Mouse (Mus musculus): Measurements from ENCODE around the gene Cdkl5. TPM values are rescaled to one million over a fixed set of nuclear protein-coding genes. Genes with fewer than 3 reads are reported as not detected.

Cdkl5 gene
- polyA plus RNA-seq, 1 experiment from 2014 or later: 4.8 TPM

DNA sequence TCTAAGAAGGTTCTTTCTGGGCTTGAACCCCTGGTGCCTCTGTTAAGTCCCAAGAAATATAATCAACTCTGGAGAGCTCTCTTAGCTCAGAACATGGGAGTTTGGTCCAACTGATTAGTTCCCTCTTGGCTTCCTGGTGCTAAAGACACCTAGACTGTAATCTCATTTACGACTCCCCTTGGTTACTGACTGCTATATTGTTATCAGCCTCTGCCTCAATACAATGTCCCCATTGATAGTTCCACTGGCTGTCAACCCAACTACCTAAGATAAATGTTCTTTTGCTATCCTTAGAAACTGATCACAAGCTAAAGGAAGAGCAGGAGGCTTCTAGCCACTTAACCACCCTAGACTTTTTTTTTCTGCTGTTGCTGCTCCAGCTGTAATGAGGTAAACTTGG is 102.4 kb downstream of the Cdkl5 start:
- Histone ChIP-seq H3K27me3 (ENCODE audit: control insufficient read depth, insufficient read depth, low read length) (peaks cover 17% of the 10 kb centered on the region), H3K4me2 (no peak overlapping the region), H3K4me3 (ENCODE audit: low read depth, low read length) (no peak overlapping the region), H3K27ac (ENCODE audit: low read depth, low read length) (no peak overlapping the region), H3K36me3 (ENCODE audit: control insufficient read depth, insufficient read depth, low read length) (no peaks in the 10 kb centered on the region), H3K4me1 (ENCODE audit: control insufficient read depth, insufficient read depth, low read length) (no peaks in the 10 kb centered on the region), H3K9ac (ENCODE audit: low read length) (no peak overlapping the region), H3K9me3 (ENCODE audit: control insufficient read depth, low read length) (no peaks in the 10 kb centered on the region)
- DNase-seq (ENCODE audit: low spot score, missing footprints) (no peak), ATAC-seq (ENCODE audit: low FRiP score) (no peak)
- WGBS: 72% methylated on average over 1 of the region's 1 CpGs

DNA sequence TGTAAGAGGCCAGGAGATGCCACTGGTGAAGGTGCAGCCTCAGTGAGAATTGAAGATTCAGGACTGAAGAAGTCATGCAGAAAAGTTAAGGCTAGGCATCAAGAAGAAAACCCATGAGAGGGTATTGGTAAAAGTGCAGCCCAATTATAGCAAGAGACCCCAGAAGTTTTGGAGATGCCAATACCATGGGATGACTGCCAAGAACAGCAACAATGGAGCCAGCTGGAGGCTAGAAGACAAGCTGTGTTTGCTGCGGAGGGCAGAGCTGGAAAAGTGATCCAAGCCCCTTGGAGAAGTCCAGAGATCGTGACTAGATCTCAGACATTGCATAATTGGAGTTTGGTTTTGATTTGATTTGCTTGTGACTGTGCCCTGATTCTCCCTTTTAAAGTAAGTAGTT is 108.2 kb downstream of the Cdkl5 start:
- H3K27ac ChIP-seq (ENCODE audit: low read depth, low read length): no peak overlapping the region
- H3K9me3 ChIP-seq (ENCODE audit: control insufficient read depth, low read length): no peaks in the 10 kb centered on the region
- no peak for ATAC-seq (ENCODE audit: low FRiP score)
- DNase-seq (ENCODE audit: low spot score, missing footprints): no peak
- no peak overlapping the region for H3K4me3 ChIP-seq (ENCODE audit: low read depth, low read length)
- 78% methylated on average over 2 of the region's 2 CpGs for WGBS
- H3K4me2 ChIP-seq: no peak overlapping the region
- H3K36me3 ChIP-seq (ENCODE audit: control insufficient read depth, insufficient read depth, low read length): no peaks in the 10 kb centered on the region
- peaks cover 9% of the 10 kb centered on the region for H3K27me3 ChIP-seq (ENCODE audit: control insufficient read depth, insufficient read depth, low read length)
- no peak overlapping the region for H3K9ac ChIP-seq (ENCODE audit: low read length)
- no peaks in the 10 kb centered on the region for H3K4me1 ChIP-seq (ENCODE audit: control insufficient read depth, insufficient read depth, low read length)

DNA sequence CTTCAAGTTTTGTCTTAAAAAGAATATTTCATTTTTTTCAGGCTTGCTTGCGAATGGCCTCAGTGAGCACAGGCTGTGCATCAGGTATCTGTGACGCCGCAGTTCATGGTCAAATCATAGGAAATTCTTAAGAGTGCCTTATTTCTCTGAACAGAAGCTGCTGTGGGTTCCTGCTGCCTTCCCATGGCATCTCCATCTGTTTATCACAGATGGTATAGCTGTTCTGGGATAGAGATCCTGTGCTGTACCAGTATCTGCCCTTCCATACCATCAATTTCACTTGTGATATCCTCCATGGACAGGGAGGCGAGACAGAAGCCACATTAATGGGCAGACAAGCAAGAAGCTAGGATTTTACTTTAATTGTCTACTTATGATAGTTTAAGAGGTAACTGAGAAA is 127.9 kb downstream of the Cdkl5 start:
- no peaks in the 10 kb centered on the region; the same call in 1 of the 2 replicates for H3K4me1 ChIP-seq (ENCODE audit: control insufficient read depth, insufficient read depth, low read length)
- no peak overlapping the region for H3K9ac ChIP-seq (ENCODE audit: low read length)
- H3K9me3 ChIP-seq (ENCODE audit: control insufficient read depth, low read length): no peaks in the 10 kb centered on the region
- no peak for ATAC-seq (ENCODE audit: low FRiP score)
- no peak overlapping the region for H3K4me3 ChIP-seq (ENCODE audit: low read depth, low read length)
- H3K36me3 ChIP-seq (ENCODE audit: control insufficient read depth, insufficient read depth, low read length): no peaks in the 10 kb centered on the region
- H3K27me3 ChIP-seq (ENCODE audit: control insufficient read depth, insufficient read depth, low read length): peaks cover 4% of the 10 kb centered on the region
- WGBS: 90% methylated on average over 4 of the region's 4 CpGs
- no peak for DNase-seq (ENCODE audit: low spot score, missing footprints)
- H3K27ac ChIP-seq (ENCODE audit: low read depth, low read length): no peak overlapping the region
- H3K4me2 ChIP-seq: no peak overlapping the region

DNA sequence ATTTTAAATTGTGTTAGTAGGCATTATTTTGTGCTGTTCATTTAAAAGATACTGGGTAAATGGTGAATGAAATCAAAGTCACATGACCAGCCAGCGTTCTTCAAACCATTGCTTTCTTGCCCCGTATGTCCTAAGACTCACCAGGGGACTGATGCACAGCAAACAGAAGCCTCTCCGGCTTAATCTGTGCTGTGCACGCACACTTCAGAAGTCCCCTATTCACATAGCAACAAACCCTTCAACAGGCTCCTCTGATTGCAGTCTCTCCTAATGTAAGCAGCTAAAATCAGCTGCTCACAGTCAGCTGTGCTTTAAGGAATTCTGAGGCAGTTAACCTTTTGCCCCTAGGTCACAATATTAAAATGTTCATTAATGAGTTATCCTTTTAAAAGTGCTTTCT is 129.5 kb downstream of the Cdkl5 start:
- Histone ChIP-seq H3K27me3 (ENCODE audit: control insufficient read depth, insufficient read depth, low read length) (peaks cover 4% of the 10 kb centered on the region), H3K9me3 (ENCODE audit: control insufficient read depth, low read length) (no peaks in the 10 kb centered on the region), H3K9ac (ENCODE audit: low read length) (no peak overlapping the region), H3K27ac (ENCODE audit: low read depth, low read length) (no peak overlapping the region), H3K4me1 (ENCODE audit: control insufficient read depth, insufficient read depth, low read length) (no peaks in the 10 kb centered on the region; the same call in 1 of the 2 replicates), H3K36me3 (ENCODE audit: control insufficient read depth, insufficient read depth, low read length) (no peaks in the 10 kb centered on the region), H3K4me2 (no peak overlapping the region), H3K4me3 (ENCODE audit: low read depth, low read length) (no peak overlapping the region)
- WGBS: 32% methylated on average over 4 of the region's 4 CpGs
- peak; percentile 88 for ATAC-seq (ENCODE audit: low FRiP score)
- no peak for DNase-seq (ENCODE audit: low spot score, missing footprints)

DNA sequence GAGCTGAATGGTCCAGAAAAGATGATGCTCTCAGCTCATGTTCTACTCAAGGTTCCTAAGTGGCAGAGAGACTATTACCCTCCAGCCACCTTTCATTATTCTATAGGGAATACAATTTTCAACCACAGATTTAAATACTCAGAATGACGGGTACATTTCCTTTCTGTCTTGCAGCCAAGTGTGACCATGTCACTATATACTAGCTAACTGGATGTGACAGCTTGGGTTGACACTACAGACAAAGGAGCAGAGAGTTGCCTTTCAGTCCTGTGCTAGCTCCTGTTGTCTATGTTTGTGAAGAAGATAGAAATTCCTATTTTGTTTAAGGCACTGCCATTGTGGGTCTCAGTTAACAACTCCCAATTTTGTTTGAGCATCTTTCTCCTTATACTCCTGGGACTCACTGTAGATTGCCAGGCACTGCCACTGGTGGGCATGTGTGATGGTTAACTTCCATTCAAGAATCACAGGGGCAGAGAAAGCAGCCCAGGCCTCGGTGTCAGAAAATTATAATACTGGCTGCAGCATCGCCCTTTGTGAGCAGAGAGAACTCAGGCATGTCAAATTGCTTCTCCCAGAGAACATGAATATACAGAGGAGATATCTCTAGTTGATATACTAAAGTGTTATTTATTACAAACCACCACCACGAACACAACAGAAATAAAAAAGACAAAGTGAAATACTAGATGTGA is 130.7 kb downstream of the Cdkl5 start:
- H3K27ac ChIP-seq (ENCODE audit: low read depth, low read length): no peak overlapping the region
- H3K9ac ChIP-seq (ENCODE audit: low read length): no peak overlapping the region
- H3K4me3 ChIP-seq (ENCODE audit: low read depth, low read length): no peak overlapping the region
- DNase-seq (ENCODE audit: low spot score, missing footprints) (no peak), ATAC-seq (ENCODE audit: low FRiP score) (peak; percentile 85)
- H3K27me3 ChIP-seq (ENCODE audit: control insufficient read depth, insufficient read depth, low read length): peaks cover 4% of the 10 kb centered on the region
- no peaks in the 10 kb centered on the region for H3K9me3 ChIP-seq (ENCODE audit: control insufficient read depth, low read length)
- H3K4me2 ChIP-seq: no peak overlapping the region
- WGBS: 60% methylated on average over 4 of the region's 4 CpGs
- no peaks in the 10 kb centered on the region for H3K36me3 ChIP-seq (ENCODE audit: control insufficient read depth, insufficient read depth, low read length)
- no peaks in the 10 kb centered on the region; the same call in 1 of the 2 replicates for H3K4me1 ChIP-seq (ENCODE audit: control insufficient read depth, insufficient read depth, low read length)

DNA sequence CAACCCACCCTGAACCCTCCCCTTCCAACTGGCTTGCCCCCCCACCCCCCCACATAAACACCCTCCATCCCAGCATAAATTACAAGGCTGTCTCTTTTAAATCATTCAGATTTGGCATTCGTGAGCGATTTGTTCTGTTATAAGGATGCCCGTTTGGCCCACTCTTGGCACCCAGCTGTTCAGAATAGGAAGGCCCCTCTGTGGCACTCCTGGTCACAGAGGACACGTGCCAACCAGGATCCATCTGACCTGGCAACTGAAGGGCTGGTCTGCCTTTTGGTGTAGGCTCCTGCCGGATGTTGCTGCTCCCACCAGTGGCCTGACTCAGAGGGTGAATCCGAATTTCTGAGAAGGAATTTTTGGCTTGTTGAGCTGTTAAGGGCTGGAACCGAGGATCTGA is 186.3 kb downstream of the Cdkl5 start:
- Histone ChIP-seq H3K9me3 (ENCODE audit: control insufficient read depth, low read length) (no peaks in the 10 kb centered on the region), H3K27me3 (ENCODE audit: control insufficient read depth, insufficient read depth, low read length) (peaks cover 13% of the 10 kb centered on the region), H3K36me3 (ENCODE audit: control insufficient read depth, insufficient read depth, low read length) (no peaks in the 10 kb centered on the region), H3K4me2 (no peak overlapping the region), H3K4me1 (ENCODE audit: control insufficient read depth, insufficient read depth, low read length) (no peaks in the 10 kb centered on the region), H3K27ac (ENCODE audit: low read depth, low read length) (no peak overlapping the region), H3K4me3 (ENCODE audit: low read depth, low read length) (no peak overlapping the region), H3K9ac (ENCODE audit: low read length) (no peak overlapping the region)
- 86% methylated on average over 7 of the region's 7 CpGs for WGBS
- DNase-seq (ENCODE audit: low spot score, missing footprints) (no peak), ATAC-seq (ENCODE audit: low FRiP score) (no peak)

DNA sequence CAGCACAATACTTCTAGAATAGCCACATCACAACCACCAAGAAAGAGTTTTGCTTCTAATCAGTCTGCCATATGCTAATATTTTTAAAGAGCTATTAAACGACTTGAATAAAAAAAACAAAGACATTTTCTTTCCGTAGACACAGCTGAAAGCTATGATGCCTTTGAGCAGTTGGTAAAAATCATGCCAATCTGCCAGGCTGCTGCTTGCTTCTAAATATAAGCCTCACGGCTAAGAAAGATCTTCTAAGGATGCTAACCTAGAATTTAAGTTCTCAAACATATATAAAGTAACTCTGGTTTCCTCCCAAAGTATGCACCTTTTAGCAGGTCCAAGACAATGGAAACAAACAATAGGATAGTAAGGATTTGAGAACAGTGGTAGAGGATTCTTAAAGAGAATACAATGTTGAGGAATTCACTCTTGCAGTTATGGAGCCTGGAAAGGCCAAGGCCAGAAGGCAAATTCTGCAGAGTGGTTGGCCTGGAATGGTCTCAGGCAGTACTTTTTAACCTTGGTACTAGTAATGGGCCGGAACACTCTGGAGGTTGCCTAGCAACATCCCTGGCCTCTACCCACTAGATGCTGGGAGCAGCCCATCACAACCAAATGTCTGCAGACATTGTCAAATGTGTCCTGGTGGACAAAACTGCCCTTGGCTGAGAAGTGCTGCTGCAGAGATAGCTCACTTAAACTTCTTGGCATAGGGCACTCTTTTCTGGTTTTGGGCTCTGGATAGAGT is 189.9 kb downstream of the Cdkl5 start:
- WGBS: 82% methylated on average over 4 of the region's 4 CpGs
- H3K9ac ChIP-seq (ENCODE audit: low read length): no peak overlapping the region
- H3K4me3 ChIP-seq (ENCODE audit: low read depth, low read length): no peak overlapping the region
- H3K4me2 ChIP-seq: no peak overlapping the region
- DNase-seq (ENCODE audit: low spot score, missing footprints) (no peak), ATAC-seq (ENCODE audit: low FRiP score) (no peak)
- no peaks in the 10 kb centered on the region for H3K36me3 ChIP-seq (ENCODE audit: control insufficient read depth, insufficient read depth, low read length)
- H3K27ac ChIP-seq (ENCODE audit: low read depth, low read length): no peak overlapping the region
- H3K4me1 ChIP-seq (ENCODE audit: control insufficient read depth, insufficient read depth, low read length): no peaks in the 10 kb centered on the region
- no peaks in the 10 kb centered on the region for H3K9me3 ChIP-seq (ENCODE audit: control insufficient read depth, low read length)
- peaks cover 12% of the 10 kb centered on the region for H3K27me3 ChIP-seq (ENCODE audit: control insufficient read depth, insufficient read depth, low read length)

DNA sequence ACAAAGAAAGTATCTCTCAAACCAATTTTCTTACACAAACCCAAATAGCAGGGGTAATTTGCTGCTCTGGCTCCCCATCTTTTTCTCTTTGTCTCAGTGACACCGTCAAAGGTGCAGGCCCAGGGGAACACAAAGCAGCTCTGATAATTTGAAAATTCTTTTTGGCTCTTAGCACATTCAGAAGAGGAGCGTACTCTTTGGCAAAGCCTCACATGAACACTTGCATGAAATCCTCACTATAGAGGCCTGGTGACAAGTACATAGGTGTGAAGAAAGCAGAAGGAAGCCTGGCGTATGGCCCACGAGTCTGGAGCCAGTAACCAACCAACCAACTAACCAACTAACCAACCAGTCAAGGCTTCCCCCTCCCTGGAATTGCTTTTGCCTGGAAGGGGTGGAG is 199.6 kb downstream of the Cdkl5 start:
- DNase-seq (ENCODE audit: low spot score, missing footprints) (no peak), ATAC-seq (ENCODE audit: low FRiP score) (no peak)
- Histone ChIP-seq H3K9me3 (ENCODE audit: control insufficient read depth, low read length) (no peaks in the 10 kb centered on the region), H3K9ac (ENCODE audit: low read length) (no peak overlapping the region), H3K4me1 (ENCODE audit: control insufficient read depth, insufficient read depth, low read length) (no peaks in the 10 kb centered on the region), H3K4me3 (ENCODE audit: low read depth, low read length) (no peak overlapping the region), H3K36me3 (ENCODE audit: control insufficient read depth, insufficient read depth, low read length) (no peaks in the 10 kb centered on the region), H3K27ac (ENCODE audit: low read depth, low read length) (no peak overlapping the region), H3K27me3 (ENCODE audit: control insufficient read depth, insufficient read depth, low read length) (peaks cover 3% of the 10 kb centered on the region; the same call in 1 of the 2 replicates), H3K4me2 (no peak overlapping the region)
- WGBS: 84% methylated on average over 4 of the region's 4 CpGs

DNA sequence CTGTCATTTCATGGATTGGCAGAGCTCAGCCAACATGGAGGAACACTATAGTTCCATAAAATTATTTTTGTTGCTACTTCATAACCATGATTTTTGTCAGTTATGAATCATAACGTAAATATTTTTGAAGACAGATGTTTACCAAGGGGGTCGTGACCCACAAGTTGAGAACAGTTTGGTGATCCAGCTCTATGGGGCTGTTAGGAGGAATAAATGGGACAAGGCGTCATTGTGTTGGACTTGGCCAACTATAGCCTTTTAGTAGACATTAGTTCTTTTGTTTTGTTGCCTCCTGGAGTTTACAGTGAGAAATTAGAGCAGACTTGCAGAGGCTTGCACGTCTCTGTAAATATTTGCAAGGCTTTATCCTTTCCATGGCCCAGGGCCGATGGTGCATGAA is 212.2 kb downstream of the Cdkl5 start:
- Histone ChIP-seq H3K36me3 (ENCODE audit: control insufficient read depth, insufficient read depth, low read length) (no peaks in the 10 kb centered on the region), H3K27me3 (ENCODE audit: control insufficient read depth, insufficient read depth, low read length) (peaks cover 11% of the 10 kb centered on the region), H3K9me3 (ENCODE audit: control insufficient read depth, low read length) (no peaks in the 10 kb centered on the region), H3K4me1 (ENCODE audit: control insufficient read depth, insufficient read depth, low read length) (no peaks in the 10 kb centered on the region), H3K4me3 (ENCODE audit: low read depth, low read length) (no peak overlapping the region), H3K4me2 (no peak overlapping the region), H3K27ac (ENCODE audit: low read depth, low read length) (no peak overlapping the region), H3K9ac (ENCODE audit: low read length) (no peak overlapping the region)
- WGBS: 89% methylated on average over 5 of the region's 5 CpGs
- no peak for DNase-seq (ENCODE audit: low spot score, missing footprints)
- ATAC-seq (ENCODE audit: low FRiP score): no peak
